Mouse (Mus musculus) WW6 (cell line): ENCODE data around the gene Ppt2.

Source experiments
- DNase-seq: peaks from one replicate; pipeline ENCODE4 v3.0.0-alpha.2; 2013; ENCODE audit warnings: low read depth, low spot score

The Ppt2 gene

DNA sequence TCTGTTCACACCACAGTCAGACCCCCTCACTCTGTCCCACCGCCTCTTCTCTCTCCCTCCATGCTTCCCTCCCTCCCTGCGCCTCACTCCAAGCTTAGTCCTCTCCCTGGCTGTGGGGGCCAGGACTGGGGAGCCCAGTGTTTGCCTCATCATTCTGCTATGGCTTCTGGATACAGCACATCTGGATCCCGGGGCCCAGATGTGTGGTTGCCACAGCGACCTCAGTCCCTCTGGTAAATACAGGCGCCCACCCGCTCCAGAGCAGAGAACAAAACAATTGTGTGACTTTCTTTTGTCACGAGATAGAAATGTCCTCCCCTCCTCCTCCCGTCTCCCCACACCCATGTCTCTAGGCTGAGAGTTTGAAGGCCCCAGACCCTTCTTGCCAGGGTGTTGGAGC is 28.4 kb upstream of the Ppt2 start:
- DNase-seq, result no peak

DNA sequence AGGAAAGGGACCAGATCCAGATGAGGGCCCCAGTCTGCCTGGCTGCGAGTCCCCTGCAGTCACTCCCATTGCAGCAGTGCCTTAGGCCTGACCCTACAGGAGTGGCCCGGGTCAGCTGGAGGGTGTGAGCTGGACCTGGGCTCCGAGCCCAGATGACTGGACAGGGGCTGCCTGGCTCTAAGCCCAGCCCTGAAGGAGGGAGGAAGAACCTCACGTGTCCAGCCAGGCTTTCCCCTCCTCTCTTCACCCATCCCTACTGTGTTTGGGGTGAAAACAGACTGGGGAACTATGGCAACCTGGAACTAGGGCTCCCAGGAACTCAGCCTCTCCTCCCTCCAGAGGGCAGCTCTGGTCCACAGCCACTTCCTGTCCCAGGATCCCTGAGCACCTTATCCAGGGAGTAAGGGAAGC is 27.3 kb upstream of the Ppt2 start:
- no peak for DNase-seq

GRCm38 (mm10) chr17:34655160-34655559 is 26.9 kb upstream of the Ppt2 start:
- no peak for DNase-seq

DNA sequence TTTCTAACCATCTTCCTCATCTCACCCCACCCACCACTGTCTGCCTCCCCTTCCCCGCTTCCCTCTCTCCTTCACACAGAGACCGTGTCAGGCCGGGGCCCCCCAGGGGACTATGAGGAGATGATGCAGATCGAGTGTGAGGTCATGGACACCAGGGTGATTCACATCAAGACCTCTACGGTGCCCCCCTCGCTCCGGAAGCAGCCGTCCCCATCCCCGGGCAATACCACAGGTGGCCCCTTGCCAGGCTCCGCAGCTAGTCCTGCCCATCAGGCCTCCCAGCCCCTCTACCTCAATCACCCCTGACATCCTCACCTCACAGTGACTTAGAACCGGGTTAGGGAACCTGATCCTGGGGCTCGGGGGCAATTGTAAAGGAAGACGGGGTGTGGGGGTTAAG is 26.1 kb upstream of the Ppt2 start:
- no peak for DNase-seq

DNA sequence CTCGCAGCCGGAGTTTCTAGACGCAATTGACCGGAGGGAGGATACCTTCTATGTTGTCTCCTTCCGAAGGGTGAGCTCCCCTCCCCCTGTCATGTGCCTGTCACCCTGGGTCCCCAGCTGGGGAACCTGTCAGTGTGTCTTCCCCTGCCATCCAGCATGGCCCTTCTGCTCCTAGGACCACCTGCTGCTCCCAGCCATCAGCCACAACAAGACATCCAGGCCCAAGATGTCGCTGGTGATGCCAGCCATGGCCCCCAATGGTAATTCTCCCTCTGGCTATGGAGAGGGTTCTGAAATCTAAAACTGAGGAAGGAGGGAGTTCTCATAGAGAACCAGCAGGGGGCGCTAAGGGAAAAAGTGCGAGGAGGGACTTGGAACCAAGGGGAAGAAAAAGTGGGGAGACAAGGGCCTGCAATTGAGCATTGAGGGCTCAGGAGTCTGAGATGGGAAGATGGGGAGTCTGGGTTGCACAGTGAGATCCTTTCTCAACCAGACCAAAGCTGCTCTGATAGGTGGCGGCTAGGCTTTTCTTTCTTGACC is 25.5 kb upstream of the Ppt2 start:
- DNase-seq, result no peak

DNA sequence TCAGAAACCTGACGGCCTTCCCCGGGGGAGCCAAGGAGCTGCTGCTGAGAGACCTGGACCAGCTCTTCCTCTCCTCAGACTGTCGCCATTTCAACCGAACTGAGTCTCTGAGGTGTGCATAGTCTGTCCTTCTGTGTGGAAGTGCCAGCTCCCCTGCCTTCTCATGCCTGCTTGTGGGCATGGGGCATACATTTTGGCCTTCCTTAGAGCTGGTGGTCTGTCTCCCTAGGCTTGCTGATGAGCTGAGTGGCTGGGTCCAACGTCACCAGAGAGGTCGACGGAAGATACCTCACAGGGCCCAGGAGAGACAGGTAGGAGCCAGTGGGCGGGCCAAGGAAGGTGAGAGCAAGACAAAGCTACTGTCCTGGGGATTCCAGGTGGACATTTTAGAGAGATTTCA is 24.7 kb upstream of the Ppt2 start:
- no peak for DNase-seq

GRCm38 (mm10) chr17:34652546-34652945 is 24.2 kb upstream of the Ppt2 start:
- DNase-seq, result no peak

GRCm38 (mm10) chr17:34651507-34652221 is 23.4 kb upstream of the Ppt2 start:
- no peak for DNase-seq

- DNase-seq, result no peak
Observed at GRCm38 (mm10) chr17:34650781-34651180, 22.5 kb upstream of the Ppt2 start.

- DNase-seq, result no peak
Observed at GRCm38 (mm10) chr17:34649106-34649864, 21.0 kb upstream of the Ppt2 start.

DNA sequence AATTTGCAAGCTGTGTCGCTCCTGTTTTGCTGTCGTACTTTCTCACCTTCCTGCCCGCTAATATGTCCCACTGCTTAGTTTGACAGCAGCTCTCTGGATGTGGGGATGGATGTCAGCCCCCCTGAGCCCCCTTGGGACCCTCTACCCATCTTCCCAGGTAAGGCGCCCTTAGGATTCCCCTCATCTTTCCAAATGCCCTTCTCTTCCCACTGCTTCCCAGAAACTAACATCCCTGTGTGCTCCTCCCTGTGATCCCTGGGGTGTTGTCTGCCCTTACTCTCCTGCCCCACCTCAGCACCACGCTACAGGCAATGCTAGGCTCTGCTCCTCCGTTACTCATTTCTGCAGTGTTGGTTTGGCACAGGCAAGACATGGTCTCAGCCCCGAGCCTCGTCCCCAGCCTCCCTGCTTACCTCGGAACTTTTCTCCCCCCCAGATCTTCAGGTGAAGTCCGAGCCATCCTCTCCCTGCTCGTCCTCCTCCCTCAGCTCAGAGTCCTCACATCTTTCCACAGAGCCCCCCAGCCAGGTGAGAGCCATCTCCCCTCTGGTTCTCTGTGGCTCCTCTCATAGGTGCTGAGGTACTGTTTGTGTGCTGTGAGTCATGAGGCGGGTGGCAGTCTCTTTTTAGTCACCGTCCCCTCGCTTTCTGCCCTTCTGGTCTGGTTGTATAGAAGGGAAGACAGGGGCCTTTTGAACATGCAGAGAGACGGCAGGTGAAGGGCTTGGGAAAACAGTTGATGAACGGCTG is 20.0 kb upstream of the Ppt2 start:
- DNase-seq, result no peak

GRCm38 (mm10) chr17:34646906-34647787 is 18.8 kb upstream of the Ppt2 start, which contains the start of gene Atf6b:
Gene Atf6b (plus strand): TSS chr17:34647146.
- peak; percentile 91 for DNase-seq

GRCm38 (mm10) chr17:34645831-34646511 is 17.7 kb upstream of the Ppt2 start:
- DNase-seq, result no peak

DNA sequence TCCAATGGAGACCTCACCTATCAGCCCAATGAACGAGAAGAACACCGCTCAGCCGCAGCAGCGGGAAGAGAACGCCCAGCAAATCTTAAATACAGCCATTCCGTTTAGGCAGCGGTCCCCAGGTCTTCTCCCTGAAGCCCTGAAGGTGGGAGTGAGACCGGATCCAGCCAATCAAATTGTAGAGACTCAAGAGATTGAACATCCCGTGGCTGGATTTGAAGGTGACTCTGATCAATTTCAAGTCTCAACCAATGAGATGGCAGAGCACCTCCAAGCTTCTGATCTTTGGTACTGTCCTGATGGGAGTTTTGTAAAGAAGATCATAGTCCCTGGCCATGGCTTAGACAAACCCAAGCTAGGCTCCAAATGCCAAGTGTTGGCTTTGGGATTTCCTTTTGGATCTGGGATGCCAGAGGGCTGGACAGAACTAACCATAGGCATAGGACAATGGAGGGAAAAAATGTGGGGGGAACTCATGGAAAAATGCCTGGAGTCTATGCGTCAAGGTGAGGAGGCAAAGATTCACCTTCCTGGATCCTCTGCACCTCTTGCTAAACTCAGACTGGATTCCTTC is 17.0 kb upstream of the Ppt2 start:
- DNase-seq, result no peak

DNA sequence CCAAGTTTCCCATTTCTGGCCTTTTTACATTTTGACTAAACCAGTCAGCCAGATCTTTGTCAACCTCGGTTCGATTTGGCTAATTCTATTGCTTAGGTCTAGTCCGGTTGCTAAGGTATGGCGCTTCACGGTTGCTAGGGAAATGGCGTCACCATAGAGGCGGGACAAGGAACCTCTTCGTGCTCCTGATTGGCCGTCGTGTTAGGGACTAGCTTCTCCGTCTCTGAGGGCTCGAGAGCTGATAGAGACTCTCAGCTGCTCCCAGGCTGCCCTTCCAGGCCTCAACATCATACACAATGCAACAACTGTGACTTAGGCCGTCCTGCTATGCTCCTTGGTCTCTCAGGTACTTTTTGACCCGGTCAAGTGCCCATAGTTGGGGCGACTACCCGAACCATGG is 16.3 kb upstream of the Ppt2 start, which contains the start of gene Fkbpl:
Gene Fkbpl, plus strand, starts transcription at position 157 of the 400 bp plus-strand sequence.
- DNase-seq, result peak; percentile 86

DNA sequence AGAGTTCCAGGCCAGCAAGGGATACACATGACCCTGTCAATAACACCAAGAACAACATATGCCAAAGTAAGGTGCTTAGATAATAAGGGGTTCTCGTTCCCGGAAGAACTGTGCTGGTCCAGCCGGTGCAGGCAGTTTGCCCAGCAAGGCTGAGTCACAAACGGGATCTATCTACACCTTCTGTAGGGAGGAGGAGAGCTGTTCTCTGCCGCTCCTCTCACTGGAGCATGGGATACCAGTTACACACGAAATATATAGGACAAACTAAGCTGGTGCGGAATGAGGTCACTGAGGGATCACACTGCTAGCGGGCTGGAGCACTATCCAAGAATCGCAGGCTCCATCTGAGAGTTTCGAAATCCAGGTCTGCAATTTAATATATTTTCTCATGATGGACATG is 15.6 kb upstream of the Ppt2 start:
- no peak for DNase-seq

DNA sequence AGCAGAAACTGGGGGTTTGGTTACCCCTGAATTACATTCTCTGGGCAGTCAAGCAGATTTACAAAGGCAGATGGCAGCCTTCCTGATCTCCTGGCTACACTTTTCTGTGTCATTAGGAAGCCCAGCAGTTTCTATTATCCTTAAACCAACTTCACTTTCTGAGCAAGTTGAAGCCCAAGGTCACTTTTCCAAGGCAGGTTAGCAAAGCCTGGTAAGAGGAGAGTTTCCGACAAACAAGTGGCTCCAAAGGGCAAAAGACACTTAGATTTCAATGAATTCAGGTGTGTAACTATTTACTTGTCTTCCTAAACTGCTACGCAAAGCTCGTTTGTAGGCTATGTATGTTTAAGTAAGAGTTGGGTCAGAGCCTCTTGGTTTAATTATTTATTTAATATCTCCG is 15.1 kb upstream of the Ppt2 start:
- no peak for DNase-seq

DNA sequence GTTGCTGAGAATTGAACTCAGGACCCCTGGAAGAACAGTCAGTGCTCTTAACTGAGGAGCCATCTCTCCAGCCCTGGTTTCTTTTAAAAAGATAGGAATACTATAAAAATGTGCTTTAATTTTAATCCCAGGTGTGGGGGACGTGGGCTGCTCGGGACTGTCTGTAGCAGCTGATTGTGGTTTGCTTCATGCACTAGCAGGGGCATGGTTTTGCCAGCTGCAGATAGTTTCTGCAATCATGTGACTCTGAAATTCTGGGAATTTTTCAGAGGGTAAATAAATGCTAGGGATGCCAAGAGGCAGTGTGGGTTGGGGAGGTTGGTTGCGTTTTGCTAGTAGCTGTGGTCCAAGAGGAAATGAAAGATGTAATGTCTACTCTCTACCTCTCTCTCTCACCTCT is 13.6 kb upstream of the Ppt2 start:
- no peak for DNase-seq

DNA sequence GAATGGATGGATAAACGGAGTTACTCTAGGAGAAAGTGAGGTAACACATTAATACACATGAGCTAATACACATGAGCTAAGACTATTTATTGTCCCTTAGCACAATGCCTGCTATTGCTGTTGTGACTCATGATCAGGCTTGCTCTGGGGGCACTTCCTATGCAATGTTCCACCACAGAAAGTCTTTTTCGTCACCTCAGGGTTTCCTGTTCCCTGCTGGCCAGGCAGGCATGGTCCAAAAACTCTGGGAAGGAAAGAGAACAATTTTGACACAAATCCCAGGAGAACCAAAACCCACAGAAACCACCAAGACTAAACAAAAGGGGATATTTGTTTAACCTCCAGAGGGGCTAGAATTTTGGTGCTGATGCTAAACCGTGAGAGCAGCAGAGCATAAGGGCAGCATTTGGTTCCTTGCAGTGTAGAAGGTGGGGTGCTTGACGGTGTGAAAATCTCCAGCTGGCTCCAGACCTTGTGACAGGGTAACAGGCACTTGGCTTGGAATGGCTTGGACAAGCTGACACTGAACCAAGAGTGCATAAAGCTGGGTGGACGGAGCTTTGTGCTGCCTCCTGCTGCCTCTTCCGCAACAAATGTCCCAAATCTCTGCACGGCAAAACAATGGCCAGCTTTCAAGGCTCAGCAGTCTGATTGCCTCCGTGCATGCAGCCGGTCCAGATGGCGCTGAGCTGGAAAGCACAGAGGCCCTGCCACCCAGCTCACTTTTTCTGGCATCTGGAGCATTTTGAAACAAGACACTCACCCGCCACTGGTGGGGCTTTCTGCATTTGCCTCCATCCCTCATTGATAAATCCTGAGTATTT is 12.7 kb upstream of the Ppt2 start:
- no peak for DNase-seq
